Mouse (Mus musculus) activated CD4-positive, CD25-positive, alpha-beta regulatory T cell, adult 4 months (primary cell): ENCODE data around the gene Ddhd1. TPM values are rescaled to one million over a fixed set of nuclear protein-coding genes. Genes with fewer than 3 reads are reported as not detected.
A peak's percentile ranks its signal among the peaks of the same experiment; 100 is the strongest.

Experiments
- ATAC-seq: one replicate; pipeline ENCODE4 v1.8.0; 2017
- polyA plus RNA-seq, 2 experiments: library from polyadenylated mRNA; unstranded; fragments of 100-300 nt; shearing (Covaris generic); gene quantifications; one replicate each; pipeline ENCODE4 v1.2.1; 2017

The Ddhd1 gene
- polyA plus RNA-seq: 10 to 100 TPM in 1 of 2 experiments, 1 to 10 TPM in 1; 7.7 to 13.8 TPM

DNA sequence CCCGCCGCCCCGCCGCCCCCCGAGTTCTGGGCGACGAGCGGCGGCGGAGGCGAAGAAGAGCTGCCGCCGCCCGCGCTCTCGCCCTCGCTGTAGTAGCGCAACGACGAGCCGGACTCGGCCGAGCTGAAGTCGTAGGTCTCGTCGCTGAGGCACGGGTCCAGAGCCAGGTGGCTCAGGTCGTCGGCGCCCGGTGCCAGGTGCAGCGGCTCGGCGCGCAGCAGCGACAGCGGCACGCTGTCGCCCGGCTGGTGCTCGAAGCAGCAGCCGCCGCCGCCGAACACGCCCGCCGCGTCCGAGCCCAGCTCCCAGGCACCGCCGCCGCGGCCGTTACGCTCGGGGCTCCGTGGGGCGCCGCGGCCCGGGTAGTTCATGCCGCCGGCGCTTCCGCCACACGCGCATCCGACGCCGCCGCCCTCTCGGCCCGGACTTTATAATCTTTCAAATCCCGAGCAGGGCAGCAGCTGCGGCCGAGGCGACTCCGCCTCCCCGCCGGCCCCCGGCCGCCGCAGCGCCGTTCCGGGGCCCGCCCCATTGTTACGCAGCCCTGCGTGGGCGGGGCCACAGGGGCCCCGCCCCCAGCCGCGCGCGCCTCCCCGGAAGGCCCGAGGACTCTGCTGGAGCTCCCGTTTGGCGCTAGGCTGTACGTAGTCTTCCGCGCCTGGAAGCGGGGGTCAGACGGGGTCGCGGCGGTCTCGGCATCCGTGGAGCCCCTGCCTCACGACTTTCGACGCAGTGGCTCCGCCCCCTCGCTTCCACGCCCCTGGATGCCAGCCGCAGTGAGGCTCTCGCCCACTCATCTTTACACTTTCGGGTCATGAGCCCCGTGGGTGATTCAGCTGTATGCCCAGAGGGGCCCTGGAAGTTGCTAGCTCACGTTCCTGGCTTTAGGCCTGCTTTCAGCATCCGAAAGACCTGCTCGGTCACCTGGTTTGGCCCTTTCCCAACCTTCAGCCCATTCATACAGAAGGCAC is at the start of gene Ddhd1:
Ddhd1 (minus strand) TSS at position 503 of the 971 bp plus-strand sequence.
- ATAC-seq: peak; percentile 79

DNA sequence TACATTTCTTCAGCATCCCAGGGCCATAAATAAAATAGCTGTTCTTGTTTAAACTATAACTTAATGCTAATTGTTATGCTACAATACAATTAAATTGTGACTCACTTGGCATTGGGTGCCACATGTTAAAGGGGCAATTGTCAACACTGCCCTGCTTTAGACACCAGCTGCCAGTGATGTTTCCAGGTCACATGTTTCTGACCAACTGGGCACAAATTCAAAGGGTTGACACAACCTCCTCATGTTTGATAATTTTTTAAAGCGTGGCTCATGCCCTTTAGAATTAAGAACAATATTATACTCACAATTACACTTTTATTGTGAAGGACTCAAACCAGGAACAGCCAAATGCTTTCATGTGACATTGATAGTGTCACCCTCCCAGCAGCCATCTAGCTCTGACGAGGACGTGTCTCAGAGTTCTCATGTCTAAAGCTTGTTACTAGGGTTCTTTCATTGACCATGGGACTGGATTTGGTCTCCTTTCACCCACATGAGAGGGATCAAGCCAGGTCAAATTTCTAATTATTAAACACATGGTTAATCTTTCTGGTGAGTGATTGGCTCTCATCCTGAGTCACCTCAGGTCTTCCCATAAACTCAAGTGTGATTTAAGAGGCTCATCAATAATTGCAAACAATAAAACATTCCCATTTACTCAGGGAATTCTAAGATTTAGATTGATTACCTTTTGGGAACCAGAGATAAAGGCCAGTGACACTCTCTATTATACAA is 49.4 kb upstream of the Ddhd1 start:
- ATAC-seq: no peak

DNA sequence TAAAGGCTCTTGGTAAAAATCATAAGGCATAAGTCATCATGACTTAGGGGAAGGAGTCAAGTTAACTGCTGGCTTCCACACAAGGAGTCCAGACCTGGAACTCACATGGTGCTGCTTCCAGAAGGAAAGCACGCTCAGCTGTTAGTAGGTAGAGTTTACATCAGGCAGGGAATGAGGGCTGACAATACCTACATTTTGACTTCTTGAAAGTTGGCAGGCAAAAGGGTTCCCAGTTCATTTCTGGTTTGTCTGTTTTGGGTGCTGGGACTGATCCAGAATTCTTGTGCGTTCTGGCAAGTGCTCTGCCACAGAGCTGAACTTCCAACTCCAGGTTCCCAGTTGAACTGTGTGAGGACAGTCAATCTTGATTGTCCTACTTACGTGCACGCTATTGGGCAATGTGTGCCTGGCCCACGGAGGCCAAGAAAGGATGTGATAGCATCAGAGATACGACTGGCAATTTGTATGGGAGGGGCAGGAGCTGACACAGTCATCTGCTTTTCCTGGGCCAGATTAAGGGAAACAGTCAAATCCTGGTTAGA is 42.2 kb upstream of the Ddhd1 start:
- ATAC-seq: no peak

DNA sequence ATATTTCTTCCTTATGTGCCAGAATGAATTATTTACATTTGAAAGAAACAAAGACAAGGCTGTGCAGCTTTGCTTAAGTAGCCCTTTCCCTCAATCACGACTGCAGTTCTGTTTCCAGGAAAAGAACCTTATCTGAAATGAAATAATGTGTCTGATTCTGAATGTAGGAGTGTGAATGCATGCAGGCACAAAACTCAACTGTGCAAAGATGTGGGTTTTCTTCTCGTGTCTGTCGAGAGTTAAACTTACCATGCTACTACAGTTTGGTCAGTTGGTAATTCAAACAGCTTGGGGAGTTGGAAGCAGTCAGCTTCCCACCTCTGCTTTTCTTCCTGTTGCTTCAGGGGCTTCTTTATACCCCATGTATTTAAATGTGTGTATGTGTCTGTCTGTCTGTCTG is 40.9 kb upstream of the Ddhd1 start:
- no peak for ATAC-seq

DNA sequence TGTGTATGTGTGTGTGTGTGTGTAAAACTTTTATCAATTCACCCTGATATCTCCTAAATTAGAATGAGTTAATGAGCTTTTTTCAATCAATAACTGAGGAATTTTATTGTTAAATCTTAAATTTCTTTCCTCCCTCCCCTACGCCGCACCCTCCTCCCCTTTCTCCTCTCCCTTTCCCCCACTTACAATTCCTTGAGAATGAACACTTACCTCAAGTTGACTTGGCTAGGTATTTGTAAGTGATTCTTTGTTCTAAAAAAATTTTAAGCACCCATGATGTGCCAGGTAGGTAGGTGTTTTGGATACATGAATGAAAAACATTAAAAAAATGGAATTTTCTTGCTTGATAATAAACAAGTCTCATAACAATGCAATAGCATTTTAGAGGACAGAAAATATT is 38.2 kb upstream of the Ddhd1 start:
- ATAC-seq: no peak

DNA sequence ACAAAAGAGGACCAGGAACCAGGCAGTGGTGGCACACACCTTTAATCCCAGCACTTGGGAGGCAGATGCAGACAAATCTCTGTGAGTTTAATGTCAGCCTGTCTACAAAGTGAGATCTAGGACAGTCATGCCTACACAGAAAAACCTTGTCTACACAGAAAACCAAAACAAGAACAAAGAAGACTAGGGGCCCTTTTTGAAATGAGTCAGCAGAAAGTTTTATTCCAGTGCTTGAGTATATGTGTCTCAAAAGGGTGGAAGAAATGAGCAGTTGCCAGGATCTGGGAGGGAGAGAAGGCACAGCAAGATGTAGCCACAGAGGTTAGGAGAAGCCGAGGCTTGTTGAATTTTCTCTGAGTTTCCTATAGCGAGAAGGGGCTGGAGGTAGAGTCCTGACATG is 35.9 kb upstream of the Ddhd1 start:
- ATAC-seq: no peak

DNA sequence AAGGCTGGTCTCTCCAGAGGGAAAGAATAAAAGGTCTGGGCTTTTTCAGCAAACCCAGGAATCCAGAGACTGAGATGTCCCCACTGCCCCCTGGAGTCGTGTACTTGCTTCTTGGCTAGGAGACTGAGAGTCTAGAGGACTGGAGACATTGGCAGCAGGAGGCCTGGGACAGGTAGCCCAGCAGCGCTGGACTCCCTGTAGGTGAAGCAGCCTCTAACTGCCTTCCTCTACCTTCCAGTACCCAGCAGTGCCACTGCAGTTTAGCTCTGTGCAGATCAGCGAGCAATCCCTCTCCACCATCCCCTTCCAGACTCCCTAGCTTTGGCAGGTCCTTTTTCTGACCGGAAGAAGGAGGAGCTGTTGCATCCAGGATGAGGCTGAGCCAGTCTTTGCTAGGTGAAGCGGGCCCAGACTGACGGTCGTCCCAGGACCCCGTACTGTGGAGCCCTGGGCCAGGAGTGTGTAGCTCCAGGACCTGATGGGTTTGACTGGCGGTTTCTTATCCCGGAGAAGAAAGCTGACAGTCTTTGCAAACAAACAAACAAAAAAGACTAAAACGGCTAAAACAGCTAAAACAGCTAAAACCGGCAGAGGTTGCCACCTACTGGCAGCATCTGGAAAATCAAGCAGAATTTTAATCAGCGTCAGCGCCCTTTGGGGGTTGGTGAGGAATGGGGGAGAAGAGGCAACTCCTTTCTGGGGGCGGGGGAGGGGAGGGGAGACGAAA is 32.7 kb upstream of the Ddhd1 start:
- ATAC-seq: peak; percentile 65

DNA sequence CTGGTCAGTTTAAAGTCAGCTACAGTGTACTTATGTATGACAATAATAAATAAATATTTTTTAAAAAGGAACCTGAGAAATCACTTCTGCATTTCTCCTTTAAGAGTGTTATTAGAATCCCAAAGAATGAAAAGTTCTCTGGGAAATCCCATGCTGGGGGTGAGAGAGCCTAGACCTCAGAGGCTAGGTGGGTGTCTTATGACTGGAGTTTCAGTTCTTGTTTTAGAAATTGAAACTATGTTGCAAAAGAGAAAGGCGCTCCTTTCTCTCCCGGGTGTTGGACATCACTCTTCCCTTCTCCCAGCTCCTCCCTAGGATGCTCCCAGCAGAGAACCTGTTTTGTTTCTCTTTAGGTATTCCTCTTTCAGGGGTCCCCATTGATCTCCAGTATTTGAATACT is 27.4 kb upstream of the Ddhd1 start:
- ATAC-seq: no peak

DNA sequence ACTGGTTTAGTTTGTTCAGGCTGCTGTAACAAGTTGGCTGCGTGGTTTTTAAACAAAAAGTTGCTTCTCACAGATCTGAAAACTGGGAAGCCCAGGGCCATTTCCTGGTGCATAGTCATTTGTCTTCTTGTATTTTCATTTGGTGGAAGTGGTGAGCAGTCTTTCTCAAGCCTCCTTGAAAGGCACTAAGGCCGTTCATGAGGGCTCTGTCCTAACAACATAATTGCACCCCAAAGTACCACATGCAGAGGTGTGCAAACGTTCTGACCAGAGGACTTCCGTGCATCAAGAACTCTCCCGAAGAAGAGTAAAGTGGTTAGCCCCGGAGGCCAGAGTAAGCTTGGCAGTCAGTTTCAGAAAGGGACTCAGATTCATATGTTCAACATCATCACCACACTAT is 18.8 kb upstream of the Ddhd1 start:
- no peak for ATAC-seq

DNA sequence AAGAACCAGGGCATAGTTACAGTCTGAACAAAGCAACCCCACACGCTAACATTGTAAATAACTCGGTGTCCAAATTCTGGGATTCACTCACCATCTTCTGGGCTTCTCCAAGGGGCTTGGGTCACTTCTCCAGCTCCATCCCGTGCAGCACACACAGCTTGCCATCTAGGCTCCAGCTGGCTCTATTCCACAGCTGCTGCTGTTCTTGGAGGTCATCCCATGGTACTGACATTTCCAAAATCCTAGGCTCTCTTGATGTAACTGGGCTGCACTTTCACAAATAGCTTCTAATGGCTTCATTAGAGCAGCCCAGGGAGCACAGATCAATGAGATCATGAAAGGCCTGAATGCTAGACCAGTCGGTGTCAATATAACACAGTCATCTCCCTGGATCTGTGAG is 10.4 kb upstream of the Ddhd1 start:
- ATAC-seq: no peak

DNA sequence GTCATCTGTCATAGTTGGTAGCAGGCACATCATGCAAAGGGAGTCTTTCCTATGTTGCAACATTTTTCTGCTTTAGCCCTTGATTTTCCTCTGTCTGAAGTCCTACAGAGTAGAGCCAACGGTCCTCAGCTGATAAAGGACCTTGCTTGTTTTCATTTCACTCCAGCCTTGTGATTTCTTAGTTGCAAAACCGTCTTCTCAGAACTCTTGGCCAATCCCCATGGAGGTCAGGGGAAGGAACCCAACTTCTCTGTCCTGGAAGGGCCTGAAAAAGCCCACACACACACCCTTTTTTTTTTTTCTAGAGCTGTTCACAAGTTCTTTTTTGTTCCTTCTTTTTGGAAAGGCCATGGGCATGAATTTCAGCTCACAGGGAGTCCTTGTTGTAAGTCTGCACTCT is 9.3 kb upstream of the Ddhd1 start:
- ATAC-seq: no peak

DNA sequence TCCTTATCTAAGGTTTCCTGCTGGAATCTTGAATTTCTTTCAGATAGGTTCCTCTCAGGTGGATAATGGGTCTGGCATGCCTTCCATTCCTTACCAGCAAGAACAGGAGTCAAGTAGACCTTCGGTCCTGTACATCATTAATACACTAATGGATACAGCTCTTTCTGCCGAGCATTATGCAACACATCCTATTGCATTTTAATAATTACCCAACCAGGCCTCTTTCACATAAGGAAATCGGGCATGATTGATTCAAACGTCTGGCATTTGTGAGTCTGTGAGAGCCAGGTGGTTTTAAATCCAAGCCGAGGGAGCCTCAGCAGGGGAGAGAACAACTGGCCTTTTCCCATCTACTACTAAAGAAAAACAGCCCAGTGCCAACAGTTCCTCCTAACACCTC is 3.6 kb upstream of the Ddhd1 start:
- no peak for ATAC-seq

DNA sequence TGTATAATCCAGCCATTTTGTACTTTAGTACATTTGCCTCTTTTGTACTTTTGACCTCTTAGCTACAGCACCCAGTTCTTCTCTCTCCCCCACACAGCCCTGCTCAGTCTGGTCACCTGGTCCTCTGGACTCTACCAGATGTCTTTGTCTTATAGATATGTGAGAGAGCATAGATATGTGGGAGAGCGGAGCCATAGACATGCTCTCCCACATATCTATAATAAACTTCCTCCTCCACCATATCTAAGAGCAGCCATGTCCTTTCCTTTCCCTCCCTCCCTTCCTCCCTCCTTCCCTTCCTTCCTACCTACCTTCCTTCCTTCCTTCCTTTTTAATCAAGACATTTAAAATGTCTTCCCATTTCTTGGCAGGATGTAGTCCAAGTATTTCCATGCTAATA is 2.4 kb upstream of the Ddhd1 start:
- ATAC-seq: no peak

DNA sequence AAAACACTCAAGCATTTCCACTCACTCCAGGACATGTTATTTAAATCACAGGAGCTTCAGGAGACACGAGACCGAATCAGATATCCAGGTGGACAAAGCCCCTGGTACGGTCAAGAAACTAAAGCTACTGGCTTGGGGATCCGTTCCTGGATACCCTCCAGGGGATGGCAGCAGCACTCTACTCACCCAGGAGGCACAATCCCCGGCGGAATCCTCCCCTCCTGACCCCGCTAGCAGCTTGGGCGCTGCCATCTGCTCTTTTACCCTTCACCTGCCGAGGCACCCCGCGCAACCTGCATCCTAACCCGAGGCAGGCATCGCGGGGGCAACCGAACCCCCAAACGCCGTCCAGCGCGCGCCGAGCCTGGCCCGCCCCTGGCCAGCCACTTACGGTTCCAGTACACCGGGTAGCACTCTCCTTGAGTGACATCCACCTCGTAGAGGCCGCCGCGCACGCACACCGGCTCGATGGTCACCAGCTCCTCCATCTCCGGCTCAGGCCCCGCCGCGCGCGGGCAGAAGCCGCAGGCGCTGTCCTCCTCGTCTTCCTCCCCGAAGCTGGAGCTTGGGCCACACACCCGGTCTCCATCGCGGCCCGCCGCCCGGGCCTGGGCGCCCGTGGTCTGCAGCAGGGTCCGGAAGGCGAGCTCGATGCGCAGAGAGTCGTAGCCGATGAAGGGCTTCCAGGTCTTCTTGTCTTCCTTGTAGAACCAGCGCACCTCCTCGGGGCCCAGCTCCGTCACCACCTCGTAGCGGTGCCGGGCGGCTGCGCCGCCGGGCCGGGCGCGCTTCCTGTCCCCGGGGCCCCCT is 907 bp downstream of the Ddhd1 start:
- peak; percentile 10 for ATAC-seq

DNA sequence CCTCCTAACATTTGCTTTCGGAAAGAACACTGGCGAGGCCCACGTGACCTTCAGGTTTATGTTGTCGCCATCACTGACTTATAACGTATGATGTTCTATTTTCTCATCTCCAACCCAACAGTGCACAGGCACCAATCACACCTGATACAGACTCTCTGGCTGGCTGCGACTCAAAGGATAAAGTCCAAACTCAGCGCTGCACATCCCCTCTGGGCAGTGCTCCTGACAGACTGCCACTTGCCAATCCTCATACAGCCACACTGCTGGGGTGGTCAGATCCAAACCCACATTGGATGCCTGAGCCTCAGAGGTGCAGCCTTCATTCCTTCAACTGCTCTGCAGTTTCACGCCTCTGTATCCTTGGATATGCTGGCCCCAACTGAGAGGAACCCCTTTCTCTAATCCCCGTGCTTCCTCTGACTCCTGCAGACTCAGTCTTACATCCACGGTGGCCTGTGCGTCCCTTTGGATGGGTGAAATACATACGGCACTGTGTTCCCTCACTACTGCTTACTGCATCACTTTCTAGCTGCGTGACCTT is 3.0 kb downstream of the Ddhd1 start:
- no peak for ATAC-seq

DNA sequence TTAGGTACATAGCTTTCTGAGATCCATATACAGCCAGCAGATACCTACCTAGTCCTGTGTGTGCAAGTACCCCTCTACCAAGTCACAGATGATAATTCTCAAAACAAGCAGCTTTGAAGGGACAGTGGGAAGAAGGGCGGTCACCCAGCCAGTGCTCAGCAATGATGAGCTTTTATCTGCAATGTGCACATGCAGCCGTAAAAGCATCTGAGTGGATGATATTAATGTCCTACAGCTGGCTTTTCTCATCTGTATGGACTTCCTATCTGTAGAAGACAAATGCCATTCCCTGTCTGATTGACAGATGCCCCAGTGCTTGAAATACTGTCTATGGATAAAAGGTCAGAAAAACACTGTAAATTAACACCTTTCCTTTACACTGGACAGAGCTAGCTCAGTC is 4.2 kb downstream of the Ddhd1 start:
- no peak for ATAC-seq

DNA sequence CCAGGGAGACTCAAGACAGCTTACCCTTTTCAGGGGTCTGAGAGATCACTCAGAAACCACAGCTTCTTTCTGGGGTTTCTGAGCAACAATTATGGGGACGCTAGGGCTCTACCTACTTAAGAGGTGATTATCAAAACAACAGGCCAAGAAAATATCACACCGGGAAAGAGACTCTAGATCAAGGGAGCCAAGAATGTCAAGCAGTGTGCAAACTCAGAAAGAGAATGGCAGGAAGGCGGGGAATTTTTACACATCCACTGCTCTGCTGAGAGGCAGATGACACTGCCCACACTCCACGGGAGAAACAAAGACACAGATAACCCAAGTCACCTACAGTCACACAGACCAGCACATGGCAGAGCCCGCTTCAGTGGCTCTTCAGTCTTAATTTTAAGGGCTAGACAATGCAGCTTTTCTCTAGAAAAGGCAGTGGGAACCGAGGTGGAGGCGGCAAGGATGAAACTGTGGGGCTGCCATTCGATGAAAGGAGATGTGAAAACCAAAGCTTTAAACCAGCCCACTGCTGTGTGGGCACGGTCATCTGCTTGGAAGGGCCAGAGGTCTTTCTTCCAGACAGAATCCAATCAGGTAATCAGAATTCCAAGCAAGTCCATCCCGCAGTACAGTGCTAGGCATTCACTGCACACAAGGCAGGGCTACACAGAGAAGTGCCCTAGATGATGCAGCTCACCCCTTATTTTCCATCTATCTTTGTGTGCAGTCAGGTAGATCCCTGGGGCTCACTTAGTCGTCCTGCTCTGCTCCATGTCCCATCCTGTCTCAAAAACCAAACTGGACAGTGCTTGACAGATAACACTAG is 8.7 kb downstream of the Ddhd1 start:
- no peak for ATAC-seq

DNA sequence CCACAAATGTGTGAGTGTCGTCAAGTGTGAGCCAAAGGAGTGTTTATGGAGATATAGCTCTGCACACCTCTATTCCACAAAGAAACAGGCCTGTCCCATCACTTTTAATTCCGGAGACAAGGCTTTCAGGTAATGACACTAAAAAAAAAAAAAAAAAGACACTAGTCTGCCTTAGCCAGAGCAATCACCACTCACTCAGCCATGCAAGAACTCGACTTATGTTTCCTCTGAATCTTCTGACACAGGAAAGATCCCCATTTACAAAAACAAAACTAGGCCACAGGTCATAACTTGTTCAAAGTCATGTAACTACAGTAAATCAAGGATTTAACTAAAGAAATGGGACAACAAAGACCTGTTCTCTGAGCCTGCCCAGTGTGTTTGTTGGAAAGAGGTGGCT is 9.8 kb downstream of the Ddhd1 start:
- no peak for ATAC-seq

DNA sequence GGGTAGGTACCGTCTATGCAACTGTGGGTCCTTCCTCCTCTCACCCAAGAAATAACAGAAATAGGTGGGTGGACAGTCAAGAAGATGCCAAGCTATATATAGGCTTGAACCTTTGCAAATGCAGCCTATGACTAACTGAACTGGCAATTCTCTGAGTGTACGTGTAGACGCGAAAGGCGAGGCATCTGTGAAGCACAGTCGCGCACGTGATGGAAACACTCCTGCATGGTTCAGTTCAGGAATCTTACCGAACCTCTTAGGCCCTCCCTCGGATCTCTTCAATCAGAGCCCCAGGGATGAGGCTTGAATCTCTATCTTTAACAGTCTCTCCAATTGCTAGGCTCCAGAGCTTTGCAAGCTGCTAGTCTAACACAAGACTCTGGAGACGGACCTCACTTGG is 10.3 kb downstream of the Ddhd1 start:
- ATAC-seq: no peak

DNA sequence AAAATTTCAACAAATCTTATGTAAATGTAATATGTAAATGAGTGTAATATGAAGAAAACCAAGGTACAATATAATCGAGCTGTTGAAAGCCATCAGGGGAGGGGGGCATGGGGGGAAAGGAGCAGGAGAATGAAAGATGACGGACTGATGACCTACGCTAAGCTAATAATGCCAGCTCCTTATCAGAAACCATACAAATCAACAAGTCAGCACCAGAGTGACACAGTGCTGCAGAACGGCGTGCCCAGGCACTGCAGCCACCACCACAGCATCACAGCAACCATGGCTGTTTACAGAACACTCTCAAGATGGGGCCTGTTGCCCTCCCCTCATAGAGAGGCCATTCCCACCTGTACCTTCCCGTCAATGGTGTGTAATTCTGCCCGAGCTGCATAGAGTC is 10.8 kb downstream of the Ddhd1 start:
- no peak for ATAC-seq

DNA sequence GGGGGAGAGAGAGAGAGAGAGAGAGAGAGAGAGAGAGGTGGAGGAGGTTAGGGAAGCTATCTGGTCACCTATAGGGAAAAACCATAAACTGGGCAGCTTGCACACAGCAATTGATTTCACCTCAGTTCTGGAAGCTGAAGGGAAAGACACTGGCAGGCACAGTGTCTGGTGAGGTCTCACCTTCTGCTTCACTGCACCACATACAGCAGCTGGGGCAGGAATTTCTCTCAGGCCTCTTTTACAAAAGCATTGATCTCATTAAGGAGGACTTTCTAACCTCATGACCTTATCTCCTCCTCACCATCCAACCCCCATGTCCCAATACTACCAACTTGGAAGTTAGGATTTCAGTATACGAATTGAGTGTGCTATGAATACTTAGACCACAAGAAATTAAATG is 13.2 kb downstream of the Ddhd1 start:
- no peak for ATAC-seq
